Mouse (Mus musculus): Measurements from ENCODE around the gene Olfr92. TPM values are rescaled to one million over a fixed set of nuclear protein-coding genes. Genes with fewer than 3 reads are reported as not detected.

Olfr92 gene
- total and polyA plus RNA-seq, 3 experiments, result not detected

GRCm38 (mm10) chr17:37092198-37092597 lies 27.7 kb downstream of the Olfr92 start:
- H3K4me3 ChIP-seq (ENCODE audit: control insufficient read depth in 1 of 2, insufficient read depth in 1 of 2, low read depth in 2 of 2, low read length in 2 of 2), result no peak overlapping the region
- no peaks in the 10 kb centered on the region for H3K27me3 ChIP-seq (ENCODE audit: control insufficient read depth in 1 of 2, insufficient read depth in 2 of 2, low read length in 2 of 2)
- TF ChIP-seq SIN3A (IDR thresholded peaks at IDR 0.05; ENCODE audit: low read length), result no peak
- TF ChIP-seq CTCF (IDR thresholded peaks at IDR 0.05 in 2 of 3, conservative IDR thresholded peaks at IDR 0.05 in 1 of 3; ENCODE audit: control insufficient read depth in 1 of 3, insufficient read depth in 1 of 3, low read depth in 2 of 3, low read length in 3 of 3, poor library complexity in 1 of 3, severe bottlenecking in 1 of 3), result no peak
- no peak for TF ChIP-seq MEF2A (IDR thresholded peaks at IDR 0.05; ENCODE audit: extremely low read depth, insufficient replicate concordance, low read depth, low read length, poor library complexity, severe bottlenecking)
- no peak for TF ChIP-seq ZMIZ1 (IDR thresholded peaks at IDR 0.05; ENCODE audit: low read depth, low read length)
- no peak overlapping the region for H3K9ac ChIP-seq (ENCODE audit: control insufficient read depth, low read depth, low read length, poor library complexity, severe bottlenecking)
- H3K79me2 ChIP-seq (ENCODE audit: control insufficient read depth, insufficient read depth, low read length, poor library complexity), result no peaks in the 10 kb centered on the region
- no peaks in the 10 kb centered on the region for H3K4me1 ChIP-seq (ENCODE audit: control insufficient read depth in 1 of 2, insufficient read depth in 2 of 2, low read length in 2 of 2)
- no peak overlapping the region for H3K27ac ChIP-seq (ENCODE audit: control insufficient read depth, low read depth, low read length)
- H3K9me3 ChIP-seq (replicated peaks; ENCODE audit: insufficient read depth, low read length), result no peaks in the 10 kb centered on the region
- DNase-seq (ENCODE audit: low read depth, low spot score), result no peak
- no peaks in the 10 kb centered on the region for H3K36me3 ChIP-seq (ENCODE audit: control insufficient read depth in 1 of 2, insufficient read depth in 2 of 2, low read length in 2 of 2)

- H3K4me3 ChIP-seq (ENCODE audit: control insufficient read depth in 1 of 2, insufficient read depth in 1 of 2, low read depth in 2 of 2, low read length in 2 of 2), result no peak within 1 kb of the TSS
- no peak for TF ChIP-seq SIN3A (IDR thresholded peaks at IDR 0.05; ENCODE audit: low read length)
- no peak for TF ChIP-seq GATA1 (IDR thresholded peaks at IDR 0.05; ENCODE audit: low read depth, low read length)
- no peak for TF ChIP-seq ZKSCAN1 (IDR thresholded peaks at IDR 0.05; ENCODE audit: low read depth, low read length)
- no peak for TF ChIP-seq EP300 (IDR thresholded peaks at IDR 0.05; ENCODE audit: low read depth in 1 of 2, low read length in 2 of 2)
- no peak for TF ChIP-seq TCF12 (IDR thresholded peaks at IDR 0.05; ENCODE audit: low read depth, low read length)
- TF ChIP-seq USF1 (IDR thresholded peaks at IDR 0.05; ENCODE audit: low read depth, low read length), result no peak
- TF ChIP-seq MYB (IDR thresholded peaks at IDR 0.05; ENCODE audit: low read depth, low read length), result no peak
- no peak for TF ChIP-seq JUND (IDR thresholded peaks at IDR 0.05; ENCODE audit: low read depth, low read length)
- no peak for TF ChIP-seq NRF1 (IDR thresholded peaks at IDR 0.05; ENCODE audit: insufficient read depth, low read depth, low read length, poor library complexity, severe bottlenecking)
- TF ChIP-seq RAD21 (IDR thresholded peaks at IDR 0.05; ENCODE audit: low read depth, low read length), result no peak
- TF ChIP-seq CTCF (IDR thresholded peaks at IDR 0.05 in 2 of 3, conservative IDR thresholded peaks at IDR 0.05 in 1 of 3; ENCODE audit: control insufficient read depth in 1 of 3, insufficient read depth in 1 of 3, low read depth in 2 of 3, low read length in 3 of 3, poor library complexity in 1 of 3, severe bottlenecking in 1 of 3), result no peak
- no peak for TF ChIP-seq POLR2AphosphoS5 (IDR thresholded peaks at IDR 0.05; ENCODE audit: borderline replicate concordance, low read depth, low read length)
- TF ChIP-seq E2F4 (IDR thresholded peaks at IDR 0.05; ENCODE audit: borderline replicate concordance, low read depth, low read length), result no peak
- no peak for TF ChIP-seq POLR2AphosphoS2 (IDR thresholded peaks at IDR 0.05; ENCODE audit: low read length)
- no peak for TF ChIP-seq ZMIZ1 (IDR thresholded peaks at IDR 0.05; ENCODE audit: low read depth, low read length)
- no peak for TF ChIP-seq TAL1 (IDR thresholded peaks at IDR 0.05; ENCODE audit: low read length)
- no peak for DNase-seq (ENCODE audit: low read depth, low spot score)
- H3K27ac ChIP-seq (ENCODE audit: control insufficient read depth, low read depth, low read length), result no peak within 1 kb of the TSS
- H3K9me3 ChIP-seq (replicated peaks; ENCODE audit: insufficient read depth, low read length), result no peaks in the 10 kb centered on the region
- H3K27me3 ChIP-seq (ENCODE audit: control insufficient read depth in 1 of 2, insufficient read depth in 2 of 2, low read length in 2 of 2), result no peaks in the 10 kb centered on the region
- no peaks in the 10 kb centered on the region for H3K79me2 ChIP-seq (ENCODE audit: control insufficient read depth, insufficient read depth, low read length, poor library complexity)
- no peaks in the 10 kb centered on the region for H3K4me1 ChIP-seq (ENCODE audit: control insufficient read depth in 1 of 2, insufficient read depth in 2 of 2, low read length in 2 of 2)
- no peaks in the 10 kb centered on the region for H3K36me3 ChIP-seq (ENCODE audit: control insufficient read depth in 1 of 2, insufficient read depth in 2 of 2, low read length in 2 of 2)
- H3K9ac ChIP-seq (ENCODE audit: control insufficient read depth, low read depth, low read length, poor library complexity, severe bottlenecking), result no peak within 1 kb of the TSS
Measured at GRCm38 (mm10) chr17:37088399-37088798, 31.5 kb downstream of the Olfr92 start, which contains the start of gene Olfr90. Olfr90 (minus strand) TSS chr17:37088499.
